In genomic region chr13:109781466-109781865, GRCm38 (mm10) we compare ENCODE assay signal across 20 mouse cellular contexts.
DNase-seq lines count a peak whose midpoint lies in the region.
"Had no signal": no experiment of that assay in that cellular context is flagged by ENCODE, and none has a peak within 500 bp of the region (broad histone marks: within the 10 kb centered on the region; RNA-seq: fewer than 3 reads in every experiment).

No protein-coding gene starts in this region.

- H3K36me3 ChIP-seq in splenic B cell, adult 2 months (ENCODE audit: control insufficient read depth, insufficient read depth, low read length, poor library complexity, severe bottlenecking) = no peaks in the 10 kb centered on the region
- H3K36me3 ChIP-seq: embryonic facial prominence, embryonic 10.5 days; embryonic facial prominence, embryonic 12.5 days; forebrain, embryonic 15.5 days had no signal

- peak; percentile 31 for DNase-seq in retina, postnatal 1 day
- no peak for DNase-seq in retina, embryonic 14.5 days (ENCODE audit: low spot score)
- peak; percentile 52 to 60 for DNase-seq in spleen, postnatal 36 days (ENCODE audit: low spot score in 2 of 2)
- no peak for DNase-seq in spleen, postnatal 4 days (ENCODE audit: low spot score in 2 of 2)
- DNase-seq in splenic B cell, adult 2 months (ENCODE audit: low read depth, low spot score) = peak; percentile 84
- DNase-seq in MN1 (ENCODE audit: low spot score) = no peak
- DNase-seq: adrenal gland, adult 8-10 months; adrenal gland, postnatal 14 days; adrenal gland, postnatal 36 days; cerebellum, adult 11-12 months; cerebellum, adult 2 months; cerebellum, adult 9-10 months; cerebellum, postnatal 10 days; cerebellum, postnatal 25 days; forebrain, postnatal 0 days had no signal

- no peaks in the 10 kb centered on the region for H3K27me3 ChIP-seq in splenic B cell, adult 2 months (ENCODE audit: control insufficient read depth, insufficient read depth, low read length, poor library complexity, severe bottlenecking)
- H3K27me3 ChIP-seq: embryonic facial prominence, embryonic 12.5 days; forebrain, embryonic 13.5 days; forebrain, embryonic 15.5 days; Patski had no signal

Comparison
In these comparisons a context has a peak if more than half of its experiments do, and no peak if none do; other contexts are left out.
1. DNase-seq: peak in retina, postnatal 1 day (single experiment), spleen, postnatal 36 days (2 of 2) and splenic B cell, adult 2 months (single experiment); none in retina, embryonic 14.5 days (single experiment), spleen, postnatal 4 days (0 of 2) and MN1 (single experiment).